Mouse (Mus musculus) small intestine, adult 2 months (tissue): ENCODE measurements around the gene Lrg1. TPM values are rescaled to one million over a fixed set of nuclear protein-coding genes. Genes with fewer than 3 reads are reported as not detected.

Experiments used
- H3K27ac ChIP-seq: fragments of 200-500 bp; 2 replicates; pipeline ENCODE4 v1.5.1; 2012; ENCODE audit warnings: low read depth, low read length, control low read depth, inconsistent platforms; ENCODE audit not compliant: insufficient read depth
- H3K27me3 ChIP-seq: fragments of 200-500 bp; 2 replicates; pipeline ENCODE4 v1.6.1; 2012; ENCODE audit warnings: mild to moderate bottlenecking, moderate library complexity, low read length, inconsistent platforms; ENCODE audit not compliant: control insufficient read depth, insufficient read depth
- H3K36me3 ChIP-seq: fragments of 200-500 bp; 2 replicates; pipeline ENCODE4 v1.6.1; 2012; ENCODE audit warnings: mild to moderate bottlenecking, low read length, control low read depth, inconsistent platforms; ENCODE audit not compliant: control insufficient read depth, insufficient read depth
- H3K4me1 ChIP-seq: fragments of 200-500 bp; 2 replicates; pipeline ENCODE4 v1.6.1; 2012; ENCODE audit warnings: low read length, inconsistent platforms, mixed read lengths; ENCODE audit not compliant: control insufficient read depth, insufficient read depth, insufficient read length
- H3K4me3 ChIP-seq: fragments of 200-500 bp; 2 replicates; pipeline ENCODE4 v1.5.1; 2012; ENCODE audit warnings: low read depth, mild to moderate bottlenecking, control low read depth, inconsistent platforms, low read length, moderate library complexity
- CTCF ChIP-seq: fragments of 200-500 bp; IDR thresholded peaks from 2 replicates; pipeline ENCODE4 v1.5.1; 2012; ENCODE audit warnings: low read depth, mild to moderate bottlenecking, control low read depth, inconsistent platforms, low read length, moderate library complexity, mixed read lengths; ENCODE audit not compliant: insufficient replicate concordance, insufficient read length; ENCODE audit errors: extremely low read depth
- POLR2A ChIP-seq: fragments of 200-500 bp; IDR thresholded peaks from 2 replicates; pipeline ENCODE4 v1.6.1; 2012; ENCODE audit warnings: low read depth, mild to moderate bottlenecking, control low read depth, inconsistent platforms, low read length, moderate library complexity
- WGBS: fragments of 180-500 bp; shearing (Covaris S2); methylation state at CpG from one replicate; pipeline ENCODE4 v1.1.7; 2018; 5-methylcytosine and 5-hydroxymethylcytosine counted together
- polyA plus RNA-seq: library from polyadenylated mRNA; depleted of rRNA; stranded (reverse); fragments of >200 nt; gene quantifications from 2 replicates; pipeline ENCODE4 v1.2.3, GENCODE M21; 2012

Gene Lrg1
- polyA plus RNA-seq, 1 experiment = 10.6 TPM

DNA sequence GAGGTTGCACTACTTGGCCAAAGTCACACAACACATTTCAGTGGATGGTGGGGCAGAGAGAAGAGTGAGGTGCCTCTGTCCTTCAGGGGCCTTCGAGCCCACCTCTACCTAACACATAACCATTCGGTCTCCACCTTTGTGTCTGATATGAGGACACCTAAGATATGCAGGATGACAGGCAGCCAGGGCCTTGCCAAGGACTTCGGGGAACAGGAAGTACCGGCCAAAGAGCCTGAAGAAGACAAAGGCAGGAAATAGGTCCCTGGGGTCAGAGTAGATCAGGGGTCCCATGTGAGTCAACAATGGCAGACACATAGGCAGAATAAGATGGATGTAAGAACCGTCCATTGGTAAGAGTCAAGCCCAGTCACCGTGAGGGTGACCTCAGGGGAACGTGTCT is 14.8 kb upstream of the Lrg1 start:
- Histone ChIP-seq H3K36me3 (no peaks in the 10 kb centered on the region), H3K27me3 (peaks cover 23% of the 10 kb centered on the region), H3K4me3 (no peak overlapping the region), H3K4me1 (peaks cover 22% of the 10 kb centered on the region), H3K27ac (no peak overlapping the region)
- WGBS = 88% methylated on average over 7 of the region's 7 CpGs
- TF ChIP-seq POLR2A (no peak), CTCF (no peak)

GRCm38 (mm10) chr17:56134463-56134971 is 12.7 kb upstream of the Lrg1 start:
- H3K36me3 ChIP-seq = no peaks in the 10 kb centered on the region
- peaks cover 4% of the 10 kb centered on the region for H3K27me3 ChIP-seq
- under 1% methylated on average over 27 of the region's 27 CpGs for WGBS
- H3K27ac ChIP-seq = peak overlapping the region; percentile 98
- peak overlapping the region; percentile 67 for H3K4me3 ChIP-seq
- peaks cover 16% of the 10 kb centered on the region for H3K4me1 ChIP-seq
- peak; percentile 97 for TF ChIP-seq CTCF
- no peak for TF ChIP-seq POLR2A

DNA sequence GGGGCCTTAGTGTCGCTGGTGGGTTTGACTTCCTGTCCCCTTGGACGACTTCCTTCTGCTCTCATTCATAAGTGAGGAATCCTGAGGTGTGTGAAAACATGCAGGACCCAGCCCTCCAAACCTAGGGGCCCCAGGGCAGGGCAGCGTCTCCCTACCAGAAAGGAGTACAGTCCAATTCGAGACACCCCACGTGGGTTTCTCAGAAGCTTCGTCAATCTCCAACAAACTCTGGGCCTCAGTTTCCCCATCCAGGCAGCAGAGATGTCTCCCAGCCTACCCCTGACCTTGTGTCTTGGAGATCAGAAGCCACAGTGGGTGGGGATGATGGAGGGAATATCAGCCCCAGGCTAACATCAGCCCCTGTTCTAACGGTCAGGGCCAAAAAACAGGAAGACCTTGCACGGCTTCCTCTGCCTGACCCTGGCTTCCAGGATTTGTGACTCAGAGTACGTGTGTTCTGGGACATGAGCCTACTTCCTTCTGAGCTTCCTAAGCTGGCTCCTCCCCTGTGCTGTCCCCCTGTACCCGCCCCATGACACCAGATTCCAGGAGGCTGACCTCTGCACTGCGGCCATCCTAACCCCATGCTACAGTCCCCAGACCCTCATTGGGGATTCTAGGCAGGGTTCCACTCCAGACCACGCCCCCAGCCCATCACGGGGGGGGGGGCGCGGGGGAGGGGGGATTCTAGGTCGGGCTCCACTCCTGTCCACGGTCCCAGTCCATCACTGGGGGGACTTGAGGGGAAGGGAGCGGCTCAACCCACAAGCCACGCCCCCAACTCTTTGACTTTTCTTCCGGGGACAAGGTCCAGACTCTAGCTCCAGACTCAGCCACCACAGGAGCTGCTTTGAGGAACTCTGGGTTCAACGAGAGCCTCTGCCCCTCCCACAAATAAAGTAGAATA is 11.9 kb upstream of the Lrg1 start:
- WGBS = 8% methylated on average over 21 of the region's 21 CpGs
- Histone ChIP-seq H3K36me3 (no peaks in the 10 kb centered on the region), H3K4me1 (peaks cover 14% of the 10 kb centered on the region), H3K4me3 (peak overlapping the region; percentile 67), H3K27me3 (no peaks in the 10 kb centered on the region), H3K27ac (peak overlapping the region; percentile 98)
- TF ChIP-seq CTCF (no peak; the same call in 1 of the 2 replicates), POLR2A (peak; percentile 64)

DNA sequence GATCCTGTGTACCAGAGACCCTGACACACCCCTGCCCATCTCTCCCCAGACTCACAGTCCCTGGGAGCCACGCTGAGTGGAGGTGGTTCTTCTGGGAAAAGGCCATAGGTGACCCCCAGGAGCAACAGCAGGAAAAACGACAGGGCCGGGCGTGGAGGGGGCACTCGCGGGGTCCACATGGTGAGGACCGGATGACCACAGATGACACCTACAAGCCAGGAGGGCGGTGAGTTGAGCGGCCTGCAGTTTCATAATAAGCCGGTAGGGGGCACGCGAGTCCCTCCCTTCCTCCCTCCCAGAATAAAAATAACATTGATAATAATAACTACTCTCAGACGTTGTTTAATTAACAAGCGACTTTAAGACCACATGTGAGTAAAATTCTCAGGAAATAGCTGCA is 10.9 kb upstream of the Lrg1 start:
- Histone ChIP-seq H3K36me3 (no peaks in the 10 kb centered on the region), H3K27ac (no peak overlapping the region), H3K27me3 (no peaks in the 10 kb centered on the region), H3K4me1 (peaks cover 14% of the 10 kb centered on the region), H3K4me3 (no peak overlapping the region)
- TF ChIP-seq CTCF (peak; percentile 87), POLR2A (no peak)
- 4% methylated on average over 14 of the region's 14 CpGs for WGBS

GRCm38 (mm10) chr17:56131814-56132213 is 10.0 kb upstream of the Lrg1 start:
- Histone ChIP-seq H3K27me3 (no peaks in the 10 kb centered on the region), H3K4me3 (no peak overlapping the region), H3K27ac (no peak overlapping the region), H3K36me3 (no peaks in the 10 kb centered on the region), H3K4me1 (peaks cover 14% of the 10 kb centered on the region)
- TF ChIP-seq POLR2A (no peak), CTCF (peak; percentile 89; the same call in 1 of the 2 replicates)
- 38% methylated on average over 7 of the region's 7 CpGs for WGBS

- 76% methylated on average over 10 of the region's 10 CpGs for WGBS
- peaks cover 14% of the 10 kb centered on the region for H3K4me1 ChIP-seq
- H3K36me3 ChIP-seq = no peaks in the 10 kb centered on the region
- no peak overlapping the region for H3K27ac ChIP-seq
- no peak for TF ChIP-seq CTCF
- TF ChIP-seq POLR2A = no peak
- no peaks in the 10 kb centered on the region for H3K27me3 ChIP-seq
- no peak overlapping the region for H3K4me3 ChIP-seq
Observed at GRCm38 (mm10) chr17:56131136-56131535, 9.3 kb upstream of the Lrg1 start.

GRCm38 (mm10) chr17:56128246-56128645 is 6.4 kb upstream of the Lrg1 start:
- WGBS = 71% methylated on average over 15 of the region's 15 CpGs
- Histone ChIP-seq H3K27me3 (no peaks in the 10 kb centered on the region), H3K4me3 (no peak overlapping the region), H3K36me3 (no peaks in the 10 kb centered on the region), H3K4me1 (peaks cover 9% of the 10 kb centered on the region), H3K27ac (no peak overlapping the region)
- TF ChIP-seq CTCF (no peak), POLR2A (no peak)
